Mouse (Mus musculus) ES-E14 (cell line): ENCODE measurements around the gene Zfp940. TPM values are rescaled to one million over a fixed set of nuclear protein-coding genes. Genes with fewer than 3 reads are reported as not detected.

ENCODE experiments used
- DNase-seq: peaks from one replicate; pipeline ENCODE4 v3.0.0-alpha.2; 2013; ENCODE audit warnings: low read depth, low spot score
- H3K27ac ChIP-seq: 2 replicates; pipeline ENCODE4 v1.5.1; 2012; ENCODE audit warnings: low read depth, mild to moderate bottlenecking, low read length, moderate library complexity, mixed read lengths; ENCODE audit not compliant: poor library complexity, insufficient read depth, severe bottlenecking
- H3K36me3 ChIP-seq: 2 replicates; pipeline ENCODE4 v1.6.1; 2012; ENCODE audit warnings: mild to moderate bottlenecking, low read length, moderate library complexity, mixed read lengths; ENCODE audit not compliant: control insufficient read depth, poor library complexity, insufficient read depth, severe bottlenecking
- H3K4me1 ChIP-seq, 2 experiments: fragments of 150-350 bp in 1 of 2; sonication (generic) in 1 of 2; 2 replicates each; pipeline ENCODE4 v1.6.1; 2012; ENCODE audit warnings: low read length in 2 of 2, mild to moderate bottlenecking in 1 of 2, mixed read lengths in 1 of 2; ENCODE audit not compliant: control insufficient read depth in 2 of 2, insufficient read depth in 2 of 2, poor library complexity in 1 of 2
- H3K4me3 ChIP-seq, 2 experiments: fragments of 150-350 bp in 1 of 2; sonication (generic) in 1 of 2; 2 replicates each; pipeline ENCODE4 v1.5.1; 2012; ENCODE audit warnings: low read length in 2 of 2, low read depth in 1 of 2, mild to moderate bottlenecking in 1 of 2, mixed read lengths in 1 of 2; ENCODE audit not compliant: insufficient read depth in 1 of 2, poor library complexity in 1 of 2, severe bottlenecking in 1 of 2
- H3K9ac ChIP-seq: 2 replicates; pipeline ENCODE4 v1.6.1; 2012; ENCODE audit warnings: low read depth, mild to moderate bottlenecking, low read length, mixed read lengths; ENCODE audit not compliant: poor library complexity, insufficient read depth, severe bottlenecking
- H3K9me3 ChIP-seq: fragments of 150-350 bp; sonication (generic); 2 replicates; pipeline ENCODE4 v1.6.1; 2012; ENCODE audit warnings: low read depth, mild to moderate bottlenecking, low read length; ENCODE audit not compliant: control insufficient read depth, insufficient read depth
- CHD2 ChIP-seq: IDR thresholded peaks from 2 replicates; pipeline ENCODE4 v1.6.1; 2014; ENCODE audit warnings: mild to moderate bottlenecking, low read depth, low read length, inconsistent platforms
- HCFC1 ChIP-seq: IDR thresholded peaks from 2 replicates; pipeline ENCODE4 v1.6.1; 2012; ENCODE audit warnings: low read length, inconsistent platforms, borderline replicate concordance; ENCODE audit not compliant: insufficient read depth
- MAFK ChIP-seq: IDR thresholded peaks from 2 replicates; pipeline ENCODE4 v1.6.1; 2014; ENCODE audit warnings: mild to moderate bottlenecking, low read depth, low read length, inconsistent platforms; ENCODE audit not compliant: insufficient read depth
- ZC3H11A ChIP-seq: IDR thresholded peaks from 2 replicates; pipeline ENCODE4 v1.6.1; 2012; ENCODE audit warnings: low read depth, mild to moderate bottlenecking, inconsistent platforms, low read length, borderline replicate concordance
- ZNF384 ChIP-seq: IDR thresholded peaks from 2 replicates; pipeline ENCODE4 v1.6.1; 2012; ENCODE audit warnings: low read depth, low read length, inconsistent platforms
- in situ Hi-C, 2 experiments: fragments of 600-800 bp; cut with MboI; formaldehyde crosslinking; loops; one replicate each; pipeline ENCODE4 v1.15.1; 2025; ENCODE audit warnings: low sequenced_read_pairs in 2 of 2, inconsistent platforms in 1 of 2; ENCODE audit not compliant: unreplicated experiment in 2 of 2
- total RNA-seq: library from RNA; depleted of rRNA; stranded (reverse); fragments of 300-350 nt; gene quantifications from 2 replicates; pipeline ENCODE4 v1.2.3, GENCODE M21; 2012

The Zfp940 gene
- total RNA-seq, 1 experiment, result 6.9 TPM

DNA sequence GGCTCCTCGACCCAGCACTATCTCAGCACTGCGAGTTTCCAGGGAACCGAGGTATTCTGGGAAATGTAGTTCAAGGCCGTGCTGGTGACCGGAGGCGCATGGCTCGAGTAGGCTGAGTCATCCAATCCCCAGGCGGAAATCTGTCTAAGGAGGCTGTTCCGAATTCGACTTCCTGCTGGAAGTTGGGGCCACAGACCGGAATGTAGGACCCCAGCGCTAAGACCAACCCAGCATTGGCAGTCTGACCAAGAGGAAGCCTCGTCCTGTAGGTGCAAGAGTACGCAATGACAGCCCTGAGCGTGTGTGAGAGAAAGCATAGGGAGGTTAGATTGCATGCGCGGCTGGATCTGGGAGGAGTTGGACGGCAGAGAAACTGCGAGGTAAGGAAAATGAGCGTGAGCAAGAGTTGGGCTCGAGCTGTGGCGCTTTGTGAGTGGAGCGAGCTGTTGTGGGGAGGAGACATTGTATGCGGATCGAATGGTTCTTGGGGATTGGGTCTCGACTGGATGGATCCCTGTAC, 37.5 kb downstream of the Zfp940 start, which contains the start of gene Zfp790:
TSS of gene Zfp790 (plus strand) at position 205 of the 520 bp plus-strand sequence.
- Histone ChIP-seq H3K36me3 (no peaks in the 10 kb centered on the region), H3K9ac (peak within 1 kb of the TSS; percentile 70), H3K4me3 (peak within 1 kb of the TSS; percentile 75 to 92), H3K9me3 (no peaks in the 10 kb centered on the region), H3K27ac (peak within 1 kb of the TSS; percentile 9; the same call in 1 of the 2 replicates), H3K4me1 (0 out of 4 replicates have a peak, but pooled peaks cover 0 to 2% of the 10 kb centered on the region in 2 experiments)
- DNase-seq, result peak; percentile 89
- in situ Hi-C loops, result no loop called here
- TF ChIP-seq CHD2, result no peak
- TF ChIP-seq MAFK, result peak; percentile 53; the same call in 1 of the 2 replicates
- peak; percentile 94 for TF ChIP-seq HCFC1
- TF ChIP-seq ZC3H11A, result no peak

DNA sequence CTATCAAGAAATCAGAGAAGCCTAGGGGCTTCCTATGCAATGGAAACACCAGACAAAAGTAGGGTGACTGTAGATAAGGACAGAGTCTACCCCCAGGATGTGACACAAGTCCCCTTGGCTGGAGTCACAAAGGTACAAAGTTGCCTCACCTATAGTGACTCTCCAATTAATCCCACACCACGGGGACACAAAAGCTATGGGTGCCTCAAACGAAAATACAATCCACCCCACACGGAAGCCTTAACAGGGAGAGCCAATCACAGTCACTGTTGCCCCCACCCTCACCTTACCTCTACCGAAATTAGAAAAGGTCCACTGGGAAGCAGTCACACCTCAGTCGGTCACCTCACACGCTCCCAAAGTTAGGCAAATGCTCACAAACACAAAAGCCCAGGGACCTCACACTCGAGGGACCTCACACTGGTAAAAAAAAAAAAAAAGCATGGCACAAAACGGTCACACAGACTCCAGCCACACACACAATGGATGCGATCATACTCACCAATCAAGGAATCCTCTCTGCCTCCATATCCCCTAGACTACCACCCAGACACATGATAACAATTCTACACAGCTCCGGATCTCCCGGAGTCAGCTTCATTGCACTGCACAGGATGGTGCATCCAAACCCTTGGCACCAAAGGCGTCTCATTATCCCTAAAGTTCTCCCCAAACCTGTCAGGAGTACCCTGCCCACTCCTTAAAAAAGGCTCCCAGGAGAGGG, 38.2 kb downstream of the Zfp940 start:
- Histone ChIP-seq H3K27ac (peak overlapping the region; percentile 5; the same call in 1 of the 2 replicates), H3K4me3 (peak overlapping the region; percentile 43 to 92; a peak in 3 of 4 replicates), H3K9me3 (no peaks in the 10 kb centered on the region), H3K4me1 (0 out of 4 replicates have a peak, but pooled peaks cover 0 to 2% of the 10 kb centered on the region in 2 experiments), H3K9ac (no peak overlapping the region), H3K36me3 (no peaks in the 10 kb centered on the region)
- DNase-seq, result no peak
- TF ChIP-seq ZNF384 (no peak), ZC3H11A (no peak), CHD2 (no peak), MAFK (no peak), HCFC1 (no peak)
- in situ Hi-C loops, result no loop called here

DNA sequence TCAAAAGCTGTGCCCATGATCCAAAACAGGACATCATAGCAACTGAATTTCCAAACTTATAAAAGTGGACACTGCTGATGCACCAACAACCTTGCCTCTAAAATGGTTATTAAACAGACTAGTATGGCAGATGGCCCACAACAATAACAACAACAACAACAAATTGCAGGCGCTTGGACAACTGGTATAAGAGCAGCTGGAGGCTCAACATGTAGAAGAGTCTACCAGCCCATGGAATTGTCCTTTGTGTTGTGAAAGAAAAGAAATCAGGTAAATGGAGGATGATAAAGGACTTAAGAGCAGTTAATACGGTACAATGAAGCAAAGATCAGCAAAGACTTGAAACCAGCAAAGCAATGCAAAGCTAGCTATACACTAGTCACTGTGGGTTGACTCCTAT, 39.1 kb downstream of the Zfp940 start:
- in situ Hi-C loops, result no loop called here
- H3K4me3 ChIP-seq, result no peak overlapping the region
- no peak overlapping the region for H3K9ac ChIP-seq
- TF ChIP-seq MAFK, result no peak
- no peak for TF ChIP-seq HCFC1
- no peak for TF ChIP-seq ZC3H11A
- TF ChIP-seq ZNF384, result no peak
- no peak for TF ChIP-seq CHD2
- no peaks in the 10 kb centered on the region for H3K9me3 ChIP-seq
- H3K4me1 ChIP-seq, result 0 out of 4 replicates have a peak, but pooled peaks cover 0 to 2% of the 10 kb centered on the region in 2 experiments
- no peak overlapping the region for H3K27ac ChIP-seq
- no peaks in the 10 kb centered on the region for H3K36me3 ChIP-seq
- DNase-seq, result no peak

DNA sequence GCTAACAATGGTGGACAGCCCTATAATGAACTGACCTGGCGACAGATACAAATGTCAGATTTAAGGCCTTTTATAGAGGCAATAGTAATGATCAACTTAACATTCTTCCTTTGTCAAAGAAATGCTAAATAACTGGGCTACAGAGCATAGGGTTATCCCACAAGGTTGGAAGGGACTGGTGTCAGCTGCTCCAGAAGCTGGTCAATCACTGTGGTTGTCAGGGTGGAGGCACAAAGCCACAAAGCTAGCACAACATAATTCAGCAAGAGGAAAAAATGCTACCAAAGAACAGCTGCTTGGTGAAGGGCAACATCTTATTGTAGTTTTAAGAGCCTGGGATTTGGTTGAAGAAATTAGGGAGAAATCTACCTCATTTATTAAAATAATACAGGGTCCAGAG, 41.2 kb downstream of the Zfp940 start:
- TF ChIP-seq ZNF384 (no peak), ZC3H11A (no peak), CHD2 (no peak), MAFK (no peak), HCFC1 (no peak)
- Histone ChIP-seq H3K9ac (no peak overlapping the region), H3K27ac (no peak overlapping the region), H3K9me3 (no peaks in the 10 kb centered on the region), H3K4me1 (0 out of 4 replicates have a peak, but pooled peaks cover 0 to 2% of the 10 kb centered on the region in 2 experiments), H3K36me3 (no peaks in the 10 kb centered on the region), H3K4me3 (no peak overlapping the region)
- in situ Hi-C loops, result no loop called here
- DNase-seq, result no peak
